Mouse (Mus musculus) cerebellum, adult (tissue): ENCODE measurements around the gene Shoc2.
"Not testable (repeated sequence)": the region's sequence is repeated elsewhere in the genome, so short reads cannot be mapped to it uniquely, and the experiment has no call there.

Source experiments
- ATAC-seq: cut with Nextera tagmentation; 2 replicates; pipeline ENCODE4 v1.9.2; 2017; ENCODE audit warnings: mild to moderate bottlenecking, moderate library complexity, mixed read lengths; ENCODE audit not compliant: insufficient number of reproducible peaks, low FRiP score, low TSS enrichment

Gene Shoc2

DNA sequence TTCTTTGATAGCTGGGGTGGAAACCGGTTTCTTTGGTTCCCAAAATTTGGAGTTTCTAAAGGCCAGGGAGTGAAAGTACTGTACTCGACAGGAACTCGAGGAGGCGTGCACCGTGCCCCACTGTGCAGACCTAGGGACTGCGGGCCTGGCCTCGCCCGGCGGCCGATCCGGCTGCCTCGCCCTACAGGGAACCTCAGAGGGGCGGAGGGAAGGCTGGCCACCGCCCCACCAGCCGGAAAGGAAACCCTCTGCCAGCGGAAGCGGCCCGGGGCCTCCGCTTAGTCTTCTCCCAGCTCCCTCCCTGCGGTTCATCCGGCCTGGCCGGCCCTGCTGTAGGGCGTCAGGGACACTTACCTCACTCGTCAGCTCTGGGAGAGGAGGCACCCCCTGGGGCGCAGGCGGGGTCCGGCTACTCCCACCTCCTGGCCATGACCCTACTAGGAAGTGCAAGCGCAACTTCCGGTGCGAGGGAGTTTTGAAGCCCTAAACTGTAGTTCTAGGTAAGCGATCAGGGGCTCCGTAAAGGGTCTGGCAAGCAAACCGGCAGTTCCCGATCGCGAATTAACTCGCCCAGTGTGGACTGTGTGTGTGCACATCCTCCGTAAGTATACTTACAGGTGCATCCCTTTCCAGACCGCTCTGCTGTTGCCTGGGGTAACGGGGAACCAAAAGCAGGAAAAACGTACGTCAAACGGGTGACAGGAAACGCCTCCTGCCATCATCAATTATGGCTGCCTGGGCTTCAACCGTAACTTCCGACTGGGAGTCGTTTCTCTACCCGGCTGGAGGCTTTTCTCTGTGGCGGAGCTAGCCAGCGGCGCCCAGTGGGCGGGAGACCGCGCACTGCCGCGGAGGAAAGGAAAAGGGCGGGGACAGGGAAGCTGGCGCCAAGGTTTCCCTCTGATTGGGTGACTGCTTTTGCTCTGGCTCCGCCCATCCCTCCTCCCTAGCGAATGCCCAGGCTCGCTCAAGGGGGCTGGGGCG, at the start of gene Shoc2, which contains the start of gene Bbip1:
TSS of gene Shoc2 (plus strand) at position 505 of the 984 bp plus-strand sequence.
TSS of gene Bbip1 (minus strand) at position 826 of the 984 bp plus-strand sequence.
- ATAC-seq, result peak; percentile 90

DNA sequence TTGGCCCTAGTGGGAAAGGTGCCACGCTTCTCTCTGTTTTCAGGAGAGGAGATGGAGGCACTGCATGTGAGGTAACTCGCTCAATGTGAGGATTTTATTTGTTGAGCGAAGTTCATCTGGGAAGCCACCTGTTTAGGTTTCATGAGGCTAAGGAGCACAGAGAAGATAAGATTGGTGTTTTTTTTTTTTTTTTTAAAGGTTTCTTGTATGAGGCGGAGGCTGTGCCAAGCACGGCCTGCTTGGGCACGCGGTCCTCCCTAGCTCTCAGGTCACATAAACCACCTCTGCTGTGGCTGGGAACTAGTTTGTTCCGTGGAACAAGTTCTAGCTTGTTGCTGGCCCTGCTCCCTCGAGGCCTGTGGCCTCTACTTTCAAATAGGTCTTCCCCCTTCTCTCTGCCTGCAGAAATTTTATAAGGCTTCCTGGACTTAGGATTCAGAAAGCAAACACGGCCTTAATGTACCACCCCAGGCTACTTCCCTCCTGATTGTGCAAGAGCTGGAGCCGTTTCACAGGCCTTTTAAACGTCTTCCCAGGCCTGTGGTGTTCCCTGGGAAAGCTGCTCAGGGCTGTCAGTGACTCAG, 49.5 kb upstream of the Shoc2 start:
- ATAC-seq, result no peak

DNA sequence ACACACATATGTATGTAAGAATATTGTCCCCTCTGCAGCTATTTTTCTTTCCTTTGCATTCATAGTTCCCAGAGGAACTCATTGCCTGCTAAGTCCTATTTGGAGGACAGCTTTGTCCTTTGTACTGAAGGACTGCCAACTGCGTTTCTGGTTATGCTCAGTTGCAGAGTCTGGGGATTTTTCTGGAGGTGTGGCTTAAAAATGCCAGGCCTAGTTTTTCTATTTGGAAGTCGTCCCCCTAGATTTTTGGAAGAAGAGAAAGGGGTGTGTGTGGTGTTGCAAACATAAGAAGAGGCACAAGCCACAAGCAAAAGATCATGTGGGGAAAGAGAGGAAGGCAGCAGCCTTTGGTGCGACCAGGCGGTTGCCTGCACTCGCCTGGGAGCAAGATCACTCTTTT, 46.1 kb upstream of the Shoc2 start:
- ATAC-seq, result no peak

DNA sequence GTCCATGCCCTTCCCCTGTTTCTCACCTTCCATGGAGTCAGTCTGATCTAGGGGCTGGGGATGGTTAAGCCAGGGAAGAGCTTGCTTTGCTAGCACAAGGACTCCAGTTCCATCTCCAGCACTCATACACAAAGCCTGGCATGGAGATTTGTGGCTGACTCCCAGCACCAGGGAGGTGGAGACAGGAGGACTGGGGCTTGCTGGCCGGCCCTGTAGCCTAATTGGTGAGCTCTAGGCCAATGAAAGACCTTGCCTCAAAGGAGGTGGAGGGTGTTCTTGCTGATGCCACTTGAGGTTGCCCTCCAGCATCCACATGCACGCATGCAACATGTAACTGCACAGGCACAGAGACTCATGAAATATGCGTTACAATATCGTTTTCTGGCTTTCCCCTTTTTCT, 45.6 kb upstream of the Shoc2 start:
- ATAC-seq, result no peak

DNA sequence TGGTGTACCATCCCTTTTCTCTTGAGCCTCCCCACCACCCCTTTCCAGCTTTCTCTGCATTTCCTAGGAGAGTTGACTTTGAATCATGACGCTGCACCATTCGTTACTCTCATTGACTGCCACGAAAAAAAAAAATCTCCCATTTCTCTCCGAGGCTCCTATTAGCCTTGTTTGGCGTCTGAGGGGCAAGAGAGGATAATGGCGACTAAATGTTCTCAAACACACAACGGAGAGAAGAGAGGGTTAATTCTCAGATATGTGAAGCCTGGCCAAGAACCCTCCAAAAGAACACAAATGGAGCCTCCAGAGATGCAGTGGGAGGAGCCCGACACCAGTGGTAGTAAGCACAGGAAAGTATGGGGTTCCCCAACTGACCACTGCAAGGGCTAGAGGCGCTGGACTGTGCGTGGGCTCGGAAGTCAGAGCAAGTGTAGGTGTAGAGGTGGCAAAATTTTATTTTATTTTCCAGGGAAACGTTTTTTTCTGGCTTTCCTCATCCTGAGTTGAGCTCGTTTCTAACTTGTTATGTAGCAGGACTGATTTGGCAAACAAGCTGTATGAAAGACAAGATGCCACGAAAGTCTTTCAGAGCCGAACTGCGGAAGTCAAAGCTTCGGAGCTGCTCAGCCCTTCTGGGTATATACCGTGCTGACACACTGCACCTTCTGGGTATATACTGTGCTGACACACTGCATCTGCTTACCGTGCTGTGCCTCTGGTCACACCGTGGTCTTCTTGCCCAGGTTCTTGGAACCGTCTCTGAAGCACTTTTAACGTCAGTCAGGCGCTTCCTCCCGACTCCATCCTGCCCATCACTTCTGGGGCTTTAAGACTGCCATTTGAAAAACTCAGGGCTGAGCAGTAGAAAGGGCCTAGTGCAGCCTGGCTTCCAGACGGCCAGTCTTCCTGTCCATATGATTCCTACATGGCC, 44.9 kb upstream of the Shoc2 start:
- ATAC-seq, result no peak

DNA sequence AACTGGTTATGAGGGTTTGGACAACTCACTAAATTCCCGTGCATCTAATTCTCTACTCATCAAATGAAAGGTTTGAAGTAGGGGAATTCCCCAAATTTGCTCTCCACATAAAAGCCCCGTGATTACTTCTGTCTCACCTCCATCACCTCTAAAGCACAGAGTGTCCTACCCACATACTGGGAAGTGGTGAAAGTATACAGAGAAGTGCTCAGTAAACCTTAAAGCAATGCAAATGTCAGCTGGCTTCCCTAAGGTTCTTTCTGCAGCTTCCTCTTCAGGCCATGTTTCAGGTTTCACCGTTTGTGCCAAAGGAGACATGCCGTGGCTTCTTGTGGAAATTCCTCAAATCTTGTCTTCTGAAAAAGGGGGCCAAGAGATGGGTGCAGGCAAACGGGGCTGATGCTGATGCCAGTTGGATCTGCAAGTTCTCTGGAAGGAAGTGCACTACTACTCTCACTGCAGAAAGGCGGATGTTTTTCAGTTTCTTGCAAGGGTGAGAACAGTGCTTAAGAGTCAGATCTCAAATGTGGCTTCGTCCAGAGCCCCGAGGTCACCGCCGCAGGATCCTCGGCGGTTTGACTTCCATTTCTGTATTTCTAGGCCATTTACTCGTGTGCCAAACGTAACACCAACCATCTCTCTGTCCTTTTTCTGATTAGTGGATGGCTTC, 44.0 kb upstream of the Shoc2 start:
- ATAC-seq, result no peak

DNA sequence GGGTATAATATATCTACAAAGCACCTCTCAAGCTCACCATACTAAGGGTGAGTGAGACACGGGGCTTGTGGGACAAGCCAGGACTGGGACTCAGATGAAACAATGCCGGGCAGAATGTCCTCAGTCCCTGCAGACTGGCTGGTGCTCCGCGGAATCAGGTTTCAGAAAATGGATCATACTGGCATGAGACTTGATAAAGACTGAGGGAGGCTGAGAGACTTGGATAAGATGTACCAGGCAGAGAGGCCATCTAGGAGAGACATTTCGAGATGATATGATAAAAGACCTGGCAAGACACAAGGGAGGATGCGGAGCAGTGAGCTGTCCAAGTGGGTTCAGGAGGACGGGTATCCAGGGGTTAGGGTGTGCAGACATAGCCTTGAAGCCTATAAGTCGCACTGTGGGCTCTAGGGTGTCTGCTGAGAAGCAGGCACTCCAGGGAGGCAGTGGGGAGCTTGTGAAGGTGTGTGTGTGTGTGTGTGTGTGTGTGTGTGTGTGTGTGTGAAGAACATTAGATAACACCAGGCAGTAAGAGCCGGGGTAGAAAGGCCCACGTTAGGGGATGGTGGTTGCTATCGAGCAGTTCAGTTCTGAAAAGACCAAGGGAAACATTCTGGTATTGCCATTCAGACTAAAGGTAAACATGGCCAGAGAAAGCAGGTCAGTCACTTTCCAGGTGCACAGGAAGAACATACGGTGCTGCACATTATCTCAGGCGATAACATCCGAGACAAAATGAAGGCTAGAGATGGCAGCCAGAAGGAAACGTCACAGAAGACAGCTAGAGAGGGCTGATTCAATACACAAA, 42.0 kb upstream of the Shoc2 start:
- ATAC-seq, result no peak

DNA sequence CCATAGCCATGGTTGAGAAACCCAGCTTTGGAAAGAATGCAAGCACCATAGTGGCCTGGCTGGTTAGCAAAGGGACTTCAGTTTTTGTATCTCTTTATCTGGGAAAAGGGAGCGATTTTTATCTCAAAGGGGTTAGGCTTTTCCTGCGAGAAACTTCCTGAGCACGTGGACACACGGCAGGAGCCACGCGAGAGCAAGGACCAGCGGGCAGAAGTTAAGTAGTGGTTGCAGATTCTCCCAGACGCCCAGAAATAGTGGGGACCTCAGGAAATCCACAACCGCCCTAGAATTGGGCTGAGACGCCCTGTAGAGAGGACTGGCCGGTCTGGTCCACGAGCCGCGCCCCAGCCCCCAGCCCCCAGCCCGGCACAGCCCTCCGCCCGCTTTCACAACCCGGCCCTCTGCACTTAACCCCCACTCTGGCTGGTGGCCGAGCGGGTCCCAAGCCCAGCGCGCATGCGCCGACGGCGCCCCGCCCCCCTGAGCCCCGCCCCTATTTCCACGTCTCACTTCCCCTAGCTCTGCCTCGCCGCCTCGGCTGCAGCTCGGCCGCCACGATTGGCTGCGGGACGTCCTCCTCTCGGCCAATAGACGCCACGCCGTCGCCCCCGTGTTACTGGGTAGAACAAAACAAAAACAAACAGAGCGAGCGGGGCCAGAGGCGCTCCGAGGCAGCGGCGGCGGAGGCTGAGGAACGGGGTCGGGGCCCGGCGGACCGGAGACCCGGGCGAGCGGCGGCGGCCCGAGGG, 41.2 kb upstream of the Shoc2 start:
- ATAC-seq, result peak; percentile 98

DNA sequence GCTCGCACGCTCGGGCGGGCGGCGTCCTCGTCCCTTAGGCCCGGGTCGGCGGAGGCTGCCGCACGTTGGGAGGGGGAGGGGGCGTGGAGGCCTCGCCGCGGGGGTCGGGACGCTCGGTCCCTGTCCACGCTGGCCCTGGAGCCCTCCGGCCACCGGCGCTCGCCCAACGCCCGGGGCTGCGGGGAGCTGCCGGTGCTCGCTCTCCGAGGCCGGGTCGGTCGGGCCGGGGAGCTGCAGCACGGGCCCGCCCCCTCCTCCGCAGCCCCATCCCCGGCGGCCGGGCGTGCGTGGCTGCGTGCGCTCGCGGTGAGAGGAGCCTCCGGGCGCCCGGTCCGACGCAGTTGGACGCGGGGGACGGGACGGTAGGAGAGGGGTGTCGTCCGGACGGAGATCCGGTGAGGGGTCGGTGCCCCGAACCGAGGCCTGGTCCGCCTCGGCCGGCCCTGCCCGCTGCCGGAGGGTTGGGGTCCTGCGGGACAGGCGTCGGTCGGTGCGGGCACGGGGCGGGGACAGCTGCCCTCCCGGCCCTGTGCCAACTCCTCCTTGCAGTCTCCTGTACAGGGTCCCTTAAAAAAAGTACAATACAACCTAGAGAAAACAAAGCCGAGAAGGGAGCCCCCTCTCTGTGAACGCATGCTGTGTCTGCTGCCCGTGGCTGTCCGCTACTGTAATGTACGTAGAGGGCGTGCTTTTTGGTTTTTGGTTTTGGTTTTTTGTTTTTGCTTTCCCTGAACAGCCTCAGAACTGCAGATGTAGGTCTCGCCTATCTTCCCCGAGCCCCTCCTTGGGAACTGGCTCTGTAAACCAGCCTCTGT, 40.4 kb upstream of the Shoc2 start:
- ATAC-seq, result peak; percentile 24

DNA sequence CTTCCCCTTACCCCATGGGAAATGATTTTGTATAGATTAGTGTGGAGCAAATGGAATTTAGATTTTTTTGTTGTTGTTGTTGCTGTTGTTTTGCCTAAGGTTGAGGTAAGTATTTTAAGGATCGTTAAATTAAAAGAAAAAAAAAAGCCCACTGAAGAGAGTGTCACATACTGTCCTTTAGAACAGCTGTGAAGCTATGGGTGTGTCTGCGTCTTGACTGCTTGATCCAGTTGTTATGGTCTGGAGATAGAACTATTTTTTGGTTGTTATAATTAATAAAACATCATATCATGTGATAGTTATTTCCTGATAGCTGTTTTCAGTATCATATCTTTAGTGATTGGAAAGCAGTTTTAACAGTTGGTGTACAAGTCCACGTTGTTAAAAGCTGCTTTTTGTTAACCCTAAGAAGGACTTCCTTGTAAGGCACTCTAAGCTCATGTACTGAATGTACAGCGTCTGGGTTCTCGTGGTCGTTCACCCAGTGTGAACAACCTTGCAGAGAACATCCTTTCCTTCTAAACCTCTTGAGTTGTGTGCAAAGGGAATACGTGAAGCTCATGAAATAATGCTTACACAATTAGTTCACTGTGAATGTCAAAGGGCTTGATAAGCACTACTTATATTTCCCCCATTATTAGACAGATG, 39.1 kb upstream of the Shoc2 start:
- no peak for ATAC-seq

DNA sequence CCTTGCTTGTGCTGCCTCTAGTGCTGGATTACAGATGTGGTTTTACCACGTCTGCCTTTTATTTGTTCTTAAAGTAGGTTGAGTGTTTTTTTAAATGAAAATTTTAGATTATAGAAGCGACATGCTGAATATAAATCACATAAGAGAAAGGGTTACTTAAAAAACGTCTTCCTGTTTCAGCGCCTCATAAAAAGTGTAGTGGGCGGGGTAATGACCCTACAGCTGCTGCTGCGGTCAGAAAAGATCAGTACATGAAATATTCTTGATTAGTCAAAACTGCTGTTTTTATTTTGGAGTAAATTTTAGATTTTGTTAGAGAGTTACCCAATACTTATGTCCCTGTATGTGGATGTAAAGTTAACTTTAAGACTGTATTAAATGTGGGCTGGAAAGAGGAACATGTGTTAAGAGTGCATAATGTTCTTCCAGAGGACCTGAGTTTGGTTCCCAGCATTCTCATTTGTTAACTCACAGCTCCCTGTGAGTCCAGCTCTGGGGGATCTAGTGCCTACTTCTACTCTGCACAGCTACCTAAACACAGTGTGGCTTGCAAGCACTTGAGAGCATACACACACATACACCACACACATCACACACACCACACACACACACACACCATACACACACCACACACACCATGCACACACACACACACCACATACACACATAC, 37.9 kb upstream of the Shoc2 start:
- ATAC-seq, result no peak

DNA sequence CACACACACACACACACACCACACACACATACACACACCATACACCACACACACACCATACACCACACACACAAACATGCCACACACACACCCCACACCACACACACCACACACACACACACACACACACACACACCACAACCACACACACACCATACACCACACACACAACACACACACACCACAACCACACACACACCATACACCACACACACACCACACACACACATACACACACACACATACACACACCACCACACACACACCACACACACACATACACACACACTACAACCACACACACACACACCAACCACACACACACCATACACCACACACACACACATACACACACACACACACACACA, 37.4 kb upstream of the Shoc2 start:
- not testable (repeated sequence) for ATAC-seq

DNA sequence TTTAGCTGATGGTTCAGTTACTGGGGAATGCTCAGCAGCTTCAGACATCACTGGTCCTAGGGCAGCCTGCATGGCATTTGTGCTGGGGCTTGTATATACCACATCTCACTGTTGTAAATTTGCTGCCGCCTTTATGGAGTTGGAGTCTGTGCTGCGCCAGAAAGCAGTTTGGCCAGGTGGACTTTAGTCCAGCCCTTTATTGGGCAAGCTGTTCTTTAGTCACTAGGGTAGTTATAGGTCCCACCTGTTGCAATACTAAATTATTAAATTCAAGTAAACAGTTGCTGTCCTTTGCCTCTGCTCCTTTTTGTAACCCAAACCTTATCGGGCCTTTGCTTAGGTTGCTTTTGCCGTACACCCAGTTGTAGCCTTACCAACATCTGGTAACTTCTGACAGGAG, 29.2 kb upstream of the Shoc2 start:
- ATAC-seq, result no peak

DNA sequence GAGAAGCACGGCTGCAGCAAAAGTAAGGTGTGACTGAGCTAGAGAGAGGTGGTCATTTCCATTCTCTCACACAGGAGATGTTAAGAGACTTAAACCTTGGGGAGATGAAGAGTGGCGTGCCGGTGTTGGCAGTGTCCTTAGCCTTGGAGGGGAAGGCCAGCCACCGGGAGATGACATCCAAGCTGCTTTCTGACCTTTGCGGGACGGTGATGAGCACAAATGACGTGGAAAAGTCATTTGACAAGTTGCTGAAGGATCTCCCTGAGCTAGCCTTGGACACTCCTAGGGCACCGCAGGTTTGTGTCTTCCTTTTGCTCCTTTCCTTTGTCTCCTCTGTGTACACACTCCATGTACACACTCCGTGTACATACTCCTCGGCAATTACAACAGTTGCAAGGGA, 24.6 kb upstream of the Shoc2 start:
- no peak for ATAC-seq

DNA sequence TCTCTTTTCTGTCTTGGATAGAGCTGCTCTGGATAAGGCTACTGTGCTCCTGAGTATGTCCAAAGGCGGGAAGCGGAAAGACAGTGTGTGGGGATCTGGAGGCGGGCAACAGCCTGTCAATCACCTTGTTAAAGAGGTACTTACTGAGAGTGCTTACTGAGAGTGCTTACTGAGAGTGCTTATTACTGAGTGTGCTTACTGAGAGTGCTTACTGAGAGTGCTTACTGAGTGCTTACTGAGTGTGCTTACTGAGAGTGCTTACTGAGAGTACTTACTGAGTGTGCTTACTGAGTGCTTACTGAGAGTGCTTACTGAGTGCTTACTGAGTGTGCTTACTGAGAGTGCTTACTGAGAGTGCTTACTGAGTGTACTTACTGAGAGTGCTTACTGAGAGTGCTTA, 22.1 kb upstream of the Shoc2 start:
- not testable (repeated sequence) for ATAC-seq

DNA sequence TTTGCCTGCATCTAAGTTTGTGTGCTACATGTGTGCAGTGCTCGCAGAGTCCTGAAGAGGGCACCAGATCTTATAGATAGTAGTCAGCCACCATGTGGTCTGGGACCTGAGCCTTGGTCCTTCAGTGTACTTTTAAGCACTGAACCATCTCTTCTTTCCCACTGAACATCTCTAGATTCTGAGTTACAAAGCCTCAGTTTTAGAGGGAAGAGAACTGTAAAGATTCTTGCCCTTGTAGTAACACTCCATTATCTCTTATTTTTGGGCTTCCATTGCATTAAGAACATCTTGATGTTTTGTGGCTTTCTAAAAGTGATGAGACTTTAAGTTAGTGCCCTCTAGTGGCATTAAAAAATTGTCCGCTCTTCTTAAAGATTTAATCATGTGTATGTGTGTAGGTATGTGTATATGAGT, 18.8 kb upstream of the Shoc2 start:
- no peak for ATAC-seq

DNA sequence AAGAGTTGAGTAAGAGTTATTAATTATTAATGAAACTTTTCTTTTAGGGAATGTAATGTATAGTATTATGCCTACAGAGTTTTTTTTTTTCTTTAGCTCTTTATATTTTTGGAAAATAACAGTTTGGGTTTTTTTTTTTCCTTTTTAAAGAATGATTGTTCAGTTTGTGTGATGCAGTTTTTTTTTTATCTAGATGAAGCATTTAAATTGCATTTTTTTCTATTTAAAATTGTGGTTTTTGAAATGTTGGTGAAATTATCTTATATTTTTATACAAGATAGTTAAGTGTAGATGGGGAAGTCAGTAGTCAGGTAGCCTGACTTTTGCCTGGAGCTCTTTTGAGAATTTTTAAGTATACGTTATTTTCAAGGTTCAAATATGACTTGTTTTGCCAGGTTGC, 17.4 kb upstream of the Shoc2 start:
- ATAC-seq, result no peak
